Mouse (Mus musculus) forebrain, embryonic 11.5 days (tissue): ENCODE results near the gene Ttc30a1. TPM values are rescaled to one million over a fixed set of nuclear protein-coding genes. Genes with fewer than 3 reads are reported as not detected.
A peak's percentile ranks its signal among the peaks of the same experiment; 100 is the strongest.
"Not testable (repeated sequence)": the region's sequence is repeated elsewhere in the genome, so short reads cannot be mapped to it uniquely, and the experiment has no call there.

Experiments
- ATAC-seq: fragments of 200-750 bp; cut with Nextera tagmentation; replicated peaks from 2 replicates; pipeline ENCODE4 v1.8.0; 2017; ENCODE audit warnings: moderate TSS enrichment; ENCODE audit not compliant: low FRiP score
- DNase-seq: peaks from one replicate; pipeline ENCODE4 v3.0.0-alpha.2; 2017; ENCODE audit warnings: low spot score
- H3K27ac ChIP-seq: fragments of 300-500 bp; sonication (generic); 2 replicates; pipeline ENCODE4 v1.5.1; 2014; ENCODE audit warnings: low read depth, low read length
- H3K27me3 ChIP-seq: fragments of 300-500 bp; sonication (generic); 2 replicates; pipeline ENCODE4 v1.6.1; 2014; ENCODE audit warnings: mild to moderate bottlenecking, low read length, mixed read lengths; ENCODE audit not compliant: control insufficient read depth, insufficient read depth
- H3K36me3 ChIP-seq: fragments of 300-500 bp; sonication (generic); 2 replicates; pipeline ENCODE4 v1.6.1; 2014; ENCODE audit warnings: mild to moderate bottlenecking, low read length, moderate library complexity, mixed read lengths; ENCODE audit not compliant: control insufficient read depth, insufficient read depth
- H3K4me1 ChIP-seq: fragments of 300-500 bp; sonication (generic); replicated peaks from 2 replicates; pipeline ENCODE4 v1.6.1; 2014; ENCODE audit warnings: low read length, mixed read lengths; ENCODE audit not compliant: control insufficient read depth, insufficient read depth
- H3K4me2 ChIP-seq: fragments of 300-500 bp; sonication (generic); 2 replicates; pipeline ENCODE4 v1.6.1; 2014; ENCODE audit warnings: low read depth, mild to moderate bottlenecking, low read length, moderate library complexity, mixed read lengths; ENCODE audit not compliant: severe bottlenecking
- H3K4me3 ChIP-seq: fragments of 300-500 bp; sonication (generic); 2 replicates; pipeline ENCODE4 v1.5.1; 2014; ENCODE audit warnings: low read depth, low read length
- H3K9ac ChIP-seq: fragments of 300-500 bp; sonication (generic); 2 replicates; pipeline ENCODE4 v1.6.1; 2014; ENCODE audit warnings: low read length
- H3K9me3 ChIP-seq: fragments of 300-500 bp; sonication (generic); 2 replicates; pipeline ENCODE4 v1.6.1; 2016; ENCODE audit warnings: low read length, mixed read lengths; ENCODE audit not compliant: control insufficient read depth
- WGBS: fragments of 180-500 bp; shearing (Covaris S2); extraction: QIAGEN DNeasy Blood & Tissue Kit; methylation state at CpG from one replicate; pipeline ENCODE4 v1.1.7; 2014; 5-methylcytosine and 5-hydroxymethylcytosine counted together
- polyA plus RNA-seq: library from polyadenylated mRNA; unstranded; fragments of >200 nt; fragmentation: Nextera tagmentation; extraction: Ambion mirVana; gene quantifications from 2 replicates; pipeline ENCODE4 v1.2.1, GENCODE M21; 2014

The Ttc30a1 gene
- polyA plus RNA-seq, 1 experiment from 2014 or later, result 11.2 TPM

DNA sequence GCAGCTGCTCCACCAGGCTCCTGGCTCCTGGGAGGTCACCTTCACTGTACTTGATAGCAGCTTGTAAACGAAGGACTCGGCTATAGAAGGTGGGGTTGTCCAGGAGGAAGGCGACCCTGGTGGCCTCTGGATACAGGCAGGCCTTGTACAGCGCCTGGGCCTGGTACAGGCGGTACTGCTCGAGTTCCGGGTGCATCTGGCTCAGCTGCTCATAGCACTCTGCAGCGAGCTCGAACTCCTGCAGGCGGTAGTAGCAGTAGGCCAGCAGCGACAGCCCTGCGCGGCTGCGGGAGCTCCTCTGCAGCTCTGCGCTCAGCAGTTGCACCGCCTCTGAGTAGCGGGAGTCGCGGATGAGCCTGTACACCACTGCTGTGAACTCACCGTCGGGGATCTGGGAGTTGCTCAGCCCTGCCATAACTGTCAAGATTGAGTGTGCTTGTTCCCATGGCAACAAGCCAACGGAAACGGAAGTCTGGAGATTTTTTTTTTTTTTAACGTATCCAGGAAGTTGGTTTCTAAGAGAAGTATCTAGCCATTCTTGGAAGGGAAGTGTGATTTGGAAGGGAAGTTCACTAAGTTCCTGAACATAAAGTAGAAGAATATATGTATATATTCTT, 3.9 kb downstream of the Ttc30a1 start, which contains the start of gene Ttc30a2:
Gene Ttc30a2 (minus strand): TSS at position 419 of the 617 bp plus-strand sequence.
- H3K4me3 ChIP-seq, H3K4me2 ChIP-seq, DNase-seq: not testable (repeated sequence)

DNA sequence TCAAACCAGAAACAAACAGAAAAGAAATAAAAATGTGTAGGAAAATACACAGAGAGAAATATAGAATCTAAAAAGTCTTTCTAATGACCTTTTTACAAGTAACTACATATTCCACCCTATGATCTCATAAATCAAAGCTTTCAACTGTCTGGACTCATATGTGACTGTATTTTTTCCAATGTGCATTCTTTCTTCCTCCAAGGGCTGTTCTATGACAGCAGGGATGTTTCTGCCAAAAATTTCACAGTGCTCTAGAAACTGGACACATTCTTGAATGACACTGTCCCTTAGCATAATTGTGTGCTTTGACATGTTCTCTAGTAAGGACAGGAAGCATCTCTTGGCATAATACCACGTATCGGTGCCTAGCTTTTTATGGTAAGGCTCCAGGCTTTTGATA, 5.7 kb downstream of the Ttc30a1 start:
- H3K9ac ChIP-seq, result not testable (repeated sequence)

More for the DNA sequence above, 3.9 kb downstream of the Ttc30a1 start, which contains the start of gene Ttc30a2:
- not testable (repeated sequence) for H3K27ac ChIP-seq, H3K9me3 ChIP-seq, H3K36me3 ChIP-seq, H3K4me1 ChIP-seq, H3K27me3 ChIP-seq, ATAC-seq, H3K9ac ChIP-seq
- 27% methylated on average over 19 of the region's 24 CpGs for WGBS

DNA sequence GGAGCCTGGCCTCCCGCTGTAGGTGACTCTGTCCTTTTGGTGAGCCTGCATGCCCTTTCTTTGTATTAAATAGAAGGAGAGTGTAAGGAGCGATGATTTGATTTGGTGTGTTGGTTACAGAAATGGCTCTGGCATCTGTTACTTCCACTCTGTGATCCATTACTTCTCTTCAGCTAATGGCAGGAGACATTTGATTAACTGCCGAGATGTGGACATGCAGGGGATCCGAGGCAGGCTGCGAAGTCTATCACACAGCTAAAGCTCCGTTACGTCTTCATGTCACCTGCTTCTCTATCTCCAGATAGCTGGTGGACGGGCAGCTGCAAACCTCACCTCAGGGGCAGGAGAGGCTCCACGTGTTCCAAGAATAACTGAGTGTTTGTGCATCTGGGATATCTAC, 7.6 kb downstream of the Ttc30a1 start:
- 77% methylated on average over 9 of the region's 9 CpGs for WGBS
- H3K9me3 ChIP-seq, result no peaks in the 10 kb centered on the region
- H3K27ac ChIP-seq, result no peak overlapping the region
- H3K4me2 ChIP-seq, result no peak overlapping the region
- no peak overlapping the region for H3K9ac ChIP-seq
- H3K27me3 ChIP-seq, result no peaks in the 10 kb centered on the region
- H3K4me3 ChIP-seq, result no peak overlapping the region
- no peak for DNase-seq
- H3K36me3 ChIP-seq, result no peaks in the 10 kb centered on the region
- ATAC-seq, result no peak
- no peaks in the 10 kb centered on the region for H3K4me1 ChIP-seq

More for the DNA sequence above, 5.7 kb downstream of the Ttc30a1 start:
- H3K4me3 ChIP-seq, DNase-seq, H3K4me2 ChIP-seq, H3K27ac ChIP-seq, H3K4me1 ChIP-seq, ATAC-seq, H3K27me3 ChIP-seq, H3K36me3 ChIP-seq, H3K9me3 ChIP-seq: not testable (repeated sequence)
- WGBS, result 94% methylated on average over 2 of the region's 2 CpGs

DNA sequence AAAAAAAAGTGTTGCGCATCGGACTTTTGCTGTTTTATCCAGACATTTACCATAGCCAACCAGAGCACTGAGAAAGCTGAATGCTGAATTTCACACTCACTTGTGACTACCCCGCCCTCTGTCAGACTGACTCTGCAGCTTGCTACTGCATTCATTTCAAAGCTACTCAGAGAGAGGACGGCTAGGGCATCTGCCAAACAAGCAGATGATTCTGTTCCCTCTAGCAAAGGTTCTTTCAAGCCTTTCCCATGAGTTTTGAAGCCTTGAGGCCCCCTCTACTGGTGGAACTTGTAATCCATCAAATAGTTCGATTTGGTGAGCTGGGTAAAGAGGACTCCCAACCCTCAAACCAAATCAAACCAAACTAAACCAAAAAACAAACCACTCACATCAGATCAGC, 16.8 kb downstream of the Ttc30a1 start:
- Histone ChIP-seq H3K27me3 (no peaks in the 10 kb centered on the region), H3K4me2 (no peak overlapping the region; the same call in 1 of the 2 replicates), H3K9ac (no peak overlapping the region), H3K9me3 (no peaks in the 10 kb centered on the region), H3K36me3 (no peaks in the 10 kb centered on the region), H3K4me1 (peaks cover 4% of the 10 kb centered on the region; the same call in 1 of the 2 replicates), H3K4me3 (no peak overlapping the region), H3K27ac (no peak overlapping the region)
- 22% methylated on average over 5 of the region's 5 CpGs for WGBS
- DNase-seq (peak; percentile 69), ATAC-seq (peak; percentile 49)

DNA sequence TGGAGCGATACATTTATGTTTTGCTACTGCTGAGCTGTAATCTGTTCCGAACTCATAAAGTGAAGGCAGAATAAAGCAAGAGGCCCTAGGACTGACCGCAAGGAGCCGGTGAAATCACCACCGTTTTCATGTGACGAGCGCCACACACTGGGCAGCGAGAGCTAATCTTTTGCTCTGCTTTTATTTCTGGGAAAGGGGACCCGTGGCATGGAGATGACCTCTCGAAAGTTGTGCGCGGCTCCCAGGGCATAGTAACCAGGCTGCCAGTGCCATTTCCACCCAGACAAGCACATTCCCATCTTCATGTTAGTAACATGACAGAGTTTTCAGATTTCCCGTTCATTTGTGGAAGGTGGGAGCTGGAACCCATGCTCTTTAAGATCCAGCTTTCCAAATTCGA, 17.3 kb downstream of the Ttc30a1 start:
- peaks cover 6% of the 10 kb centered on the region; the same call in 1 of the 2 replicates for H3K4me1 ChIP-seq
- H3K36me3 ChIP-seq, result no peaks in the 10 kb centered on the region
- DNase-seq (peak; percentile 73), ATAC-seq (peak; percentile 33; the same call in 1 of the 2 replicates)
- no peaks in the 10 kb centered on the region for H3K27me3 ChIP-seq
- WGBS, result 16% methylated on average over 14 of the region's 14 CpGs
- H3K4me2 ChIP-seq, result peak overlapping the region; percentile 28; the same call in 1 of the 2 replicates
- no peak overlapping the region for H3K27ac ChIP-seq
- H3K9ac ChIP-seq, result no peak overlapping the region
- H3K4me3 ChIP-seq, result no peak overlapping the region
- no peaks in the 10 kb centered on the region for H3K9me3 ChIP-seq

DNA sequence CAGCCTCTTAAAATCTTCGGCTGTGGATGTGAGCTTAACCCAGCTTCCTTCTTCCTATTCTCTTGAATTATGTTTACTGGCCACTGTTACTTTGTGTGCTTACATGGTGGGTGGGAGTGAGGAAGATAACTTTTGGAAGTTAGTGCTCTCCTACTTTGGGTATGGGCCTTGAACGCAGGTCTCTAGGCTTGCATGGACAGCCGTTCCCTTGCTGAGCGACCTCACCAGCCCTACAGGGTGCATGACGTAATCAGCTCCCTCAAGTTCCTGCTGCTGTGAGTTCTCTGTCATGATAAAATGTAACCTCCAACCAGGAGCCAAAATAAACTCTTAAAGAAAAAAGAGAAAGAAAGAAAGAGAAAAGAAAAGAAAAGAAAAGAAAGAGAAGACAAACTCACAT, 17.7 kb downstream of the Ttc30a1 start:
- no peaks in the 10 kb centered on the region for H3K27me3 ChIP-seq
- peaks cover 10% of the 10 kb centered on the region; the same call in 1 of the 2 replicates for H3K4me1 ChIP-seq
- H3K4me3 ChIP-seq, result no peak overlapping the region
- no peak overlapping the region for H3K9ac ChIP-seq
- DNase-seq, result no peak
- ATAC-seq, result no peak
- no peaks in the 10 kb centered on the region for H3K9me3 ChIP-seq
- 74% methylated on average over 5 of the region's 5 CpGs for WGBS
- no peak overlapping the region for H3K27ac ChIP-seq
- no peak overlapping the region for H3K4me2 ChIP-seq
- H3K36me3 ChIP-seq, result no peaks in the 10 kb centered on the region

DNA sequence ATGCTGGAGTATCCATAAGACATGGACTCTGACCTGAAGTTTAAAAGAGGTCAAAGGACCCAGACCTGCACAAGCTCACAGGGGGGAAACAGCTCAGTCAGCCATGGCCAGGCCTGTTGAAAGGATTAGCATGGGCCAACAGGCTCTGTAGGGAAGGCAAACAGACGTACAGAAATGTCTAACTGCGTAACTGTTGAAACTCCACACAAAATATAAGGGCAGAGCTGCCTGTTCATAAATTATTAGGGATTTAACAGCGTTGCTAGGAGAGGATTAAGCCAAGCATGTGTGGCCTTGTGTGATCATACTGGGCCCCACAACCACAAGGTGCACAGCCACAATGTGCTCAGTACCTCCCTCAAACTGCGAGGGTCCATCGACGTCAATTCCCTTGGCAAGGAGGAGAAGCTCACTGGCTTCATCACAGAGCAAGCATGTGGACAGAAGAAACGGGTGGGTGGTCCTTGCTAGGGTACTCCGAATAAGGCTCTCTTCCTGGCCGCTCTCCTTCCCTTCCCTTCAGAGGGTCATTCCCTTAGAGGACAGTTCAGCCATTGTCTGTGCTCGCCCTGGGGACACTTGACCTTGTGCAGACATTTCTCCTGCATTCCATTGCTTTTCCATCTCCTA, 18.4 kb downstream of the Ttc30a1 start:
- H3K27me3 ChIP-seq, result no peaks in the 10 kb centered on the region
- H3K9me3 ChIP-seq, result no peaks in the 10 kb centered on the region
- peaks cover 10% of the 10 kb centered on the region; the same call in 1 of the 2 replicates for H3K4me1 ChIP-seq
- H3K9ac ChIP-seq, result no peak overlapping the region
- no peak overlapping the region for H3K4me2 ChIP-seq
- DNase-seq (no peak), ATAC-seq (no peak)
- WGBS, result 55% methylated on average over 10 of the region's 10 CpGs
- no peak overlapping the region for H3K27ac ChIP-seq
- no peaks in the 10 kb centered on the region for H3K36me3 ChIP-seq
- H3K4me3 ChIP-seq, result no peak overlapping the region

DNA sequence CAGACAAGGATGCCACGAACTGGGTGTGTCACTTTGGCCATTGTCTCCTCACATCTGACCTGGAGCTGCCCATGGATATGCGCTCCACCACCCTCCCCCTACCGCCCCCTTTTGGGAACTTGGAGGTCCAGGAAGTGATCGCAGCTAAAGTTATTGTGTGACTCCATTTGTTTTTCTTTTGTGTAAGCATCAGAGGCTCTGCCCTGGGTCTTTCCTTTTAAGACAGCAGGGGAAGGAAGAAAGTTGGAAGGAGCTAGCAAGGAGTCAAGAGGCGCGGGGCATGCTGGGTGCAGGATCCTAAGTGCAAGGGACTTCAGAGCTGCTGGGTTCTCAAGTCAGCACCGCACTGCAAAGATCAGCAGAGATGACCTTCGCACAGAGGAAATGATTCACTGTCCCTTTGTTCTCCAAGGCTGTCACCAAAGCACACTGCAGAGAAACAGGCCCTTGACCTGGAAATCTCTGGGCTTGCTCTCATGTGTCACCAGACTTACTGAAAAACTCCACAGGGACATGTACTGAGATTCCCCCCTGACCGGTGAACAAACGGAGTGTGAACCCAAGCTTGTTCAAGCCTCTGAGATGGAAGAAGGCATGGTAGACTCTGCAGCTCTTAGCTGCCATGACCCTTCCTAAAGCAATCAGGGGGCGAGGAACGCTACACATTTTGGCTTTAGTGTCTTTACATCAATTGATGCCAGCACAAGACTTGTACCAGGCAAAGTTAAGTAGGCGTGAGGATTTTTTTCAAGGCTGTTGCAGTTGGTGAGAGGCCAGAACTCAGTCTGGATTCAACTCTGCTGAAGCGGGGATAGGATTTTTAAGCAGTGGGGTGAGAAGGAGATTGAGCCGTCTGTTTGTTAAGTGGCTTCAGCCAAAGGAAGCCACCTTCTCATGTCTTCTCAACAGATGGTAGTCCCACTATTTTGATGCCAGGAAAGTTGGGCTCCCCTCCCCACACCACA, 21.1 kb downstream of the Ttc30a1 start:
- no peaks in the 10 kb centered on the region for H3K27me3 ChIP-seq
- peaks cover 8% of the 10 kb centered on the region; the same call in 1 of the 2 replicates for H3K4me1 ChIP-seq
- H3K4me3 ChIP-seq, result no peak overlapping the region
- H3K36me3 ChIP-seq, result no peaks in the 10 kb centered on the region
- 52% methylated on average over 15 of the region's 15 CpGs for WGBS
- peak overlapping the region; percentile 41; the same call in 1 of the 2 replicates for H3K4me2 ChIP-seq
- DNase-seq (peak; percentile 61), ATAC-seq (0 out of 2 replicates have a peak, but pooled peaks have one; percentile 20)
- H3K9me3 ChIP-seq, result no peaks in the 10 kb centered on the region
- H3K9ac ChIP-seq, result 0 out of 2 replicates have a peak overlapping the region, but pooled peaks have one; percentile 27
- H3K27ac ChIP-seq, result no peak overlapping the region
